Mouse (Mus musculus) forebrain, embryonic 10.5 days (tissue): ENCODE measurements around the gene Gucd1. TPM values are rescaled to one million over a fixed set of nuclear protein-coding genes. Genes with fewer than 3 reads are reported as not detected.

Experiments
- DNase-seq: peaks from one replicate; pipeline ENCODE4 v3.0.0-alpha.2; 2017; ENCODE audit warnings: low spot score; ENCODE audit errors: extremely low spot score
- H3K27ac ChIP-seq: fragments of 300-500 bp; sonication (generic); 2 replicates; pipeline ENCODE4 v1.5.1; 2016; ENCODE audit warnings: mild to moderate bottlenecking
- H3K27me3 ChIP-seq: fragments of 300-500 bp; sonication (generic); 2 replicates; pipeline ENCODE4 v1.6.1; 2016; ENCODE audit warnings: mild to moderate bottlenecking; ENCODE audit not compliant: poor library complexity, severe bottlenecking
- H3K36me3 ChIP-seq: fragments of 300-500 bp; sonication (generic); replicated peaks from 2 replicates; pipeline ENCODE4 v1.6.1; 2016; ENCODE audit warnings: mild to moderate bottlenecking, moderate library complexity
- H3K4me1 ChIP-seq: fragments of 300-500 bp; sonication (generic); 2 replicates; pipeline ENCODE4 v1.6.1; 2016
- H3K4me3 ChIP-seq: fragments of 300-500 bp; sonication (generic); 2 replicates; pipeline ENCODE4 v1.5.1; 2016; ENCODE audit warnings: mild to moderate bottlenecking, moderate library complexity
- H3K9me3 ChIP-seq: fragments of 300-500 bp; sonication (generic); 2 replicates; pipeline ENCODE4 v1.6.1; 2016; ENCODE audit warnings: mild to moderate bottlenecking, moderate library complexity
- WGBS: fragments of 180-500 bp; shearing (Covaris S2); methylation state at CpG from one replicate; pipeline ENCODE4 v1.1.7; 2016; 5-methylcytosine and 5-hydroxymethylcytosine counted together
- polyA plus RNA-seq: library from polyadenylated mRNA; unstranded; fragments of >200 nt; fragmentation: Nextera tagmentation; extraction: Ambion mirVana; gene quantifications from 2 replicates; pipeline ENCODE4 v1.2.1, GENCODE M21; 2016

Gene Gucd1
- polyA plus RNA-seq, 1 experiment from 2014 or later: 28.6 TPM

GRCm38 (mm10) chr10:75312361-75312760 lies 205.4 kb downstream of the Gucd1 start:
- WGBS: 84% methylated on average over 7 of the region's 7 CpGs
- Histone ChIP-seq H3K27me3 (peaks cover 20% of the 10 kb centered on the region), H3K9me3 (no peaks in the 10 kb centered on the region), H3K4me3 (no peak overlapping the region), H3K36me3 (peaks cover 56% of the 10 kb centered on the region), H3K4me1 (peaks cover 19% of the 10 kb centered on the region), H3K27ac (no peak overlapping the region)
- no peak for DNase-seq

DNA sequence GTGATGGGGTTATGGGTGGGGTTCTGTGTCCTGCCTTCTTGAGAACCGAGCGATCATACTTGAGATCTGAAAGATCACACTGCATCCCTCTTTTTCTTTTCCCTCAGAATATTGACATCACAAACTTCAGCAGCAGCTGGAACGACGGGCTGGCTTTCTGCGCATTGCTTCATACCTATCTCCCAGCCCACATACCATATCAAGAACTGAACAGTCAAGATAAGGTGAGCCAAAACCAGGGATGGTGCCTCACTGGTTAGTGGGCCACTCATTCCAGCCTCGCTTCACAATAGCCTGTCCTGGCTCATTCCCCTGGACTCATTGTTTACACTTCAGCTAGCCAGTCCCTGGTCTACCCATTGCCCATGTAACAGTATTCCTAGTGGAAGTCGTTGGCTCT lies 210.6 kb downstream of the Gucd1 start:
- H3K9me3 ChIP-seq: no peaks in the 10 kb centered on the region
- no peaks in the 10 kb centered on the region for H3K27me3 ChIP-seq
- H3K27ac ChIP-seq: no peak overlapping the region
- H3K36me3 ChIP-seq: peaks cover 72% of the 10 kb centered on the region
- 95% methylated on average over 7 of the region's 7 CpGs for WGBS
- peaks cover 7% of the 10 kb centered on the region for H3K4me1 ChIP-seq
- DNase-seq: no peak
- no peak overlapping the region for H3K4me3 ChIP-seq

GRCm38 (mm10) chr10:75304413-75304812 lies 213.4 kb downstream of the Gucd1 start:
- no peak for DNase-seq
- Histone ChIP-seq H3K27me3 (no peaks in the 10 kb centered on the region), H3K9me3 (no peaks in the 10 kb centered on the region), H3K4me3 (no peak overlapping the region), H3K4me1 (peaks cover 7% of the 10 kb centered on the region), H3K36me3 (peaks cover 62% of the 10 kb centered on the region), H3K27ac (peak overlapping the region; percentile 66)
- 76% methylated on average over 6 of the region's 6 CpGs for WGBS

- Histone ChIP-seq H3K4me1 (peaks cover 7% of the 10 kb centered on the region), H3K27me3 (no peaks in the 10 kb centered on the region), H3K27ac (peak overlapping the region; percentile 66), H3K9me3 (no peaks in the 10 kb centered on the region), H3K4me3 (no peak overlapping the region), H3K36me3 (peaks cover 62% of the 10 kb centered on the region)
- 88% methylated on average over 5 of the region's 5 CpGs for WGBS
- no peak for DNase-seq
These were observed 213.7 kb downstream of the Gucd1 start for GRCm38 (mm10) chr10:75304049-75304405.

GRCm38 (mm10) chr10:75303324-75304048 lies 214.3 kb downstream of the Gucd1 start:
- Histone ChIP-seq H3K36me3 (peaks cover 61% of the 10 kb centered on the region), H3K27me3 (no peaks in the 10 kb centered on the region), H3K4me3 (no peak overlapping the region), H3K4me1 (peaks cover 7% of the 10 kb centered on the region), H3K9me3 (no peaks in the 10 kb centered on the region), H3K27ac (no peak overlapping the region)
- WGBS: 92% methylated on average over 8 of the region's 8 CpGs
- DNase-seq: no peak

DNA sequence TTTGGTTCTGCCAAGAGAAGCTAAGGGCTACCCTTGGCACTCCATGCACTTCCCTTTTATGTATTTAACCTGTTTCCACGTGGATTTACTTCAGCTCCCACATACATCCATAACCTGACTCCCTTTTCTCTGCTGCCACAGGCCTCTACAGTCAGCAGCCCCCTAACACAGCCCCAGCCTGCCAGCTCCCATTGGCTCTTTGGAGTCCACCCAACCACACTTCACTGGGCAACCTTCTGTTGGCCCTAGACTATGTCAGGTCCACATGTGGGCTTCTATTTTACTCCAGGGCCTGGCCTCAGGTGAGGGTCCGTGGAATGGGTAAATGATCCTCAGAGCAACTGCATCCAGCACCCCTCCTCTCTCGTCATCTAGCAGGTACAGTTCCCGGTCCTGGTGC lies 215.2 kb downstream of the Gucd1 start:
- whole genome bisulfite sequencing: 93% methylated on average over 4 of the region's 4 CpGs
- Histone ChIP-seq H3K36me3 (peaks cover 51% of the 10 kb centered on the region), H3K9me3 (no peaks in the 10 kb centered on the region), H3K27ac (no peak overlapping the region), H3K27me3 (no peaks in the 10 kb centered on the region), H3K4me3 (no peak overlapping the region), H3K4me1 (peaks cover 7% of the 10 kb centered on the region)
- DNase-seq: no peak

- Histone ChIP-seq H3K4me1 (peaks cover 7% of the 10 kb centered on the region), H3K36me3 (peaks cover 45% of the 10 kb centered on the region), H3K27ac (no peak overlapping the region), H3K27me3 (no peaks in the 10 kb centered on the region), H3K9me3 (no peaks in the 10 kb centered on the region), H3K4me3 (no peak overlapping the region)
- DNase-seq: no peak
- 91% methylated on average over 4 of the region's 4 CpGs for WGBS
These were observed 215.8 kb downstream of the Gucd1 start for GRCm38 (mm10) chr10:75301937-75302336.

- Histone ChIP-seq H3K27me3 (no peaks in the 10 kb centered on the region), H3K36me3 (peaks cover 46% of the 10 kb centered on the region), H3K9me3 (no peaks in the 10 kb centered on the region), H3K4me3 (no peak overlapping the region), H3K27ac (no peak overlapping the region), H3K4me1 (peaks cover 7% of the 10 kb centered on the region)
- WGBS: 95% methylated on average over 12 of the region's 12 CpGs
- no peak for DNase-seq
These were observed 216.5 kb downstream of the Gucd1 start for GRCm38 (mm10) chr10:75301195-75301806.

Other genes starting within 250 kb of the Gucd1 start
- 2.0 and 2.5 TPM in 2 replicates for gene Adora2a, start 201.1 kb downstream of the Gucd1 start, polyA plus RNA-seq
- 0.06 and 0.15 TPM in 2 replicates for gene Upb1, start 116.9 kb downstream of the Gucd1 start, polyA plus RNA-seq
- gene Snrpd3, start 421 bp downstream of the Gucd1 start, polyA plus RNA-seq: 289 and 305 TPM in 2 replicates
- gene Lrrc75b, start 42.4 kb upstream of the Gucd1 start, polyA plus RNA-seq: 1.1 TPM in 2 replicates
- 1.6 and 2.3 TPM in 2 replicates for gene Ggt1, start 43.6 kb upstream of the Gucd1 start, polyA plus RNA-seq
- gene Ggt5, start 71.4 kb upstream of the Gucd1 start, polyA plus RNA-seq: 0.21 and 0.97 TPM in 2 replicates
- 0.99 and 1.0 TPM in 2 replicates for gene Susd2, start 126.0 kb upstream of the Gucd1 start, polyA plus RNA-seq
- gene Cabin1, start 246.4 kb upstream of the Gucd1 start, polyA plus RNA-seq: 34.6 and 36.6 TPM in 2 replicates